Mouse (Mus musculus): ENCODE results near the gene Arfgap2. TPM values are rescaled to one million over a fixed set of nuclear protein-coding genes. Genes with fewer than 3 reads are reported as not detected.

The Arfgap2 gene
- polyA plus RNA-seq, 1 experiment from 2014 or later: 59.2 TPM

Other genes starting within 250 kb of the Arfgap2 start
- 29.8 and 31.0 TPM in 2 replicates for gene Rapsn, start 229.4 kb upstream of the Arfgap2 start, polyA plus RNA-seq (2014; fragmentation: Nextera tagmentation; extraction: Ambion mirVana)
- 275 and 293 TPM in 2 replicates for gene Psmc3, start 211.0 kb upstream of the Arfgap2 start, polyA plus RNA-seq (2014; fragmentation: Nextera tagmentation; extraction: Ambion mirVana)
- gene Slc39a13, start 194.6 kb upstream of the Arfgap2 start, polyA plus RNA-seq (2014; fragmentation: Nextera tagmentation; extraction: Ambion mirVana): 50.6 and 52.0 TPM in 2 replicates
- 4.8 and 5.1 TPM in 2 replicates for gene Spi1, start 182.6 kb upstream of the Arfgap2 start, polyA plus RNA-seq (2014; fragmentation: Nextera tagmentation; extraction: Ambion mirVana)
- gene Mybpc3, start 146.8 kb upstream of the Arfgap2 start, polyA plus RNA-seq (2014; fragmentation: Nextera tagmentation; extraction: Ambion mirVana): 789 and 806 TPM in 2 replicates
- gene Madd, start 81.1 kb upstream of the Arfgap2 start, polyA plus RNA-seq (2014; fragmentation: Nextera tagmentation; extraction: Ambion mirVana): 5.2 and 5.3 TPM in 2 replicates
- 2.2 and 2.6 TPM in 2 replicates for gene Nr1h3, start 62.1 kb upstream of the Arfgap2 start, polyA plus RNA-seq (2014; fragmentation: Nextera tagmentation; extraction: Ambion mirVana)
- gene Acp2, start 62.1 kb upstream of the Arfgap2 start, polyA plus RNA-seq (2014; fragmentation: Nextera tagmentation; extraction: Ambion mirVana): 21.9 and 22.7 TPM in 2 replicates
- gene Ddb2, start 28.0 kb upstream of the Arfgap2 start, polyA plus RNA-seq (2014; fragmentation: Nextera tagmentation; extraction: Ambion mirVana): 7.0 and 8.3 TPM in 2 replicates
- 38.2 and 39.6 TPM in 2 replicates for gene Pacsin3, start 9.0 kb upstream of the Arfgap2 start, polyA plus RNA-seq (2014; fragmentation: Nextera tagmentation; extraction: Ambion mirVana)
- gene 1110051M20Rik, start 179.7 kb downstream of the Arfgap2 start, polyA plus RNA-seq (2014; fragmentation: Nextera tagmentation; extraction: Ambion mirVana): 42.1 and 46.3 TPM in 2 replicates
- 3.5 and 3.8 TPM in 2 replicates for gene Lrp4, start 192.5 kb downstream of the Arfgap2 start, polyA plus RNA-seq (2014; fragmentation: Nextera tagmentation; extraction: Ambion mirVana)

Measured in heart, embryonic 14.5 days (tissue).